Mouse (Mus musculus): Measurements from ENCODE around the gene Myo1c.

Gene Myo1c

GRCm38 (mm10) chr11:75722339-75722738 lies 72.0 kb downstream of the Myo1c start:
- DNase-seq: no peak

Data from liver (tissue).